Mouse (Mus musculus): ENCODE data around the gene Pam16.

The Pam16 gene

DNA sequence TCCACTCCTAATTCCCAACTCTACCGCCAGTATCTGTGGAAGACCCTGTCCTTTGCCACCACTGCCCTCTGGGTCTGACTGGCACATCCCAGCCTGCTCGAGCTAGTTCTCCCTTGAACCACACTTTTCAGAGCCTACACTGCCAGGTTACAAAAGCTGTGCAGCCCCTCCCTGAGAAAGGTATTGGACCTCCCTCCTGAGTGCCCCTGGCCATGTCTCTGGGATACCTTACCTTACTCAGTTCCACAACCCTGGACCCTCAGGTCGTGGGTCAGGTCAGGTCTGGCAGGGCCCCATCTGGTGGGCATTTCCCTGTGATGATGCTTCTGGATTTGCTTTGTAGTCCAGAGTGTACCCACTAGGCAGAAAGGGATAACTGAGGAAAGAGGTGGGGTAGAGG is 25.2 kb downstream of the Pam16 start:
- in situ Hi-C loops (cut with MboI; ENCODE audit: low pct_unique_long_range_greater_than_20kb in 1 of 2, low sequenced_read_pairs in 2 of 2, unreplicated experiment in 1 of 2), result no loop called here

DNA sequence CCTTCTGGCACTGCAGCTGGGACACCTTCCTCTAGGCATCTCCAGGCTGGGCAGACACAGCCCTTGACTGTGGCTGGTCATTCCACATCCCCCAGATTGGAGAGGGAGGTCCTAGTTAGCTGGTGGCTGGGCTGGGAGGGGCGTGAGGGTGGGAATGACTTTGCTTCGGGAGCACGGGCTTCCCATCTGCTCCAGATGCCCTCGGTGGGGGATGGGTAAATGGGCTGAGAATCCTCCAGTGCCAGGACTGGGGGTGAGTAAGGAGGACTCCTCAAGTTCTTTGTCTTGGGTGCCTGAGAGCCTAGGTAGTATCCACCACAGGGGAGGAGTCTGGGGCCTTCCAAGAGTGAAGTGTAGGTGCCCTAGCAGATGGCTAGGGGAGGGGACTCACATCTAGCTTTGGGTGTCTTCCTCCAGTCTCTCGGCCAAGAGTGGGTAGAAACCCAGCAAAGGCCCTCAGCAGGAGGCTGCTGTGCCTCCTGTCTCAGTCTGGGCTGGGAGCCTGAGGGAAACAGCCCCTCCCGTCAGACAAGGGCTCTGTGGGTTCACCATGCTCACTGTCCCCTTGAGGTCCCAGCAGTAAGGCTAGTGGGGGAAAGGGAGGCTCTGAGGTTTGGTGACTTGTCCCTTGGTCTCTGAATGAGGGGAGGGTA is 25.8 kb downstream of the Pam16 start:
- in situ Hi-C loops (cut with MboI; ENCODE audit: low pct_unique_long_range_greater_than_20kb in 1 of 2, low sequenced_read_pairs in 2 of 2, unreplicated experiment in 1 of 2), result no loop called here

DNA sequence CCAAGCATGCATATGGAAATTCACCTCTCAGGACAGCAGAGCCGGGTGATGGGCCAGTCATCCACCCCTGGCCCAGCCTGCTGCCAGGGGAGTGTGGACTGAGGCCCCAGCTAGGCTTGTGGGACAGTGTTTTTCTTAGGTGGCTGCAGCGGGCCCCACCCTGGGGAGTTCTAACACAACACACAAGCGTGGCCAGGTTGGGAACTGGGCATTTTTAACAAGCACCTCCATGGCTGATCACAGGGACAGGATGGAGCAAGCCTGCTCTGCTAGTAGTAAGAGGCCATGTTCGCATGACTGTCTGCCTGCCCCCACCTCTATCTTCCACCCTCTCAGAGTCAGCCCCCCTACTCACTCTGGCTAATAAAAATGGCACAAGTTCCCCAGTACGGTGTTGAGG is 26.7 kb downstream of the Pam16 start:
- in situ Hi-C loops (cut with MboI; ENCODE audit: low pct_unique_long_range_greater_than_20kb in 1 of 2, low sequenced_read_pairs in 2 of 2, unreplicated experiment in 1 of 2), result no loop called here

DNA sequence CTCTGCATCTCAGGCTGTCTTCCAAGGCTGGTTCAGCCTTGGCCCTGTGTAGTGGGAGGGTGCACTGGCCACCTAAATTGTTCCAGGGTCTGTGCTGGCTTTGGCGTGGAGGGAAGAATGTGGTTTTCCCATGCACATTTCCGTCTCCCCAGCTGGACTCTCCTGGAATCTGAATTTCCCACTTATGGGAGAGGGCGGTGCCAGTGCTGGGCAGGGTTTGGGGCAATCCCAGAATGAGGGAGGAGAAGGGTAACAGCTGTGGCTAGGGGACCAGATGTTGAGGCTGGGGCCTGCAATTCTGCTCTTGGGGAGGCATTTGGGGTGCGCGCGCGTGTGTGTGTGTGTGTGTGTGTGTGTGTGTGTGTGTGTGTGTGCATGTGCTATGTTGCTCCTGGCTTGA is 27.5 kb downstream of the Pam16 start:
- in situ Hi-C loops (cut with MboI; ENCODE audit: low pct_unique_long_range_greater_than_20kb in 1 of 2, low sequenced_read_pairs in 2 of 2, unreplicated experiment in 1 of 2), result no loop called here

DNA sequence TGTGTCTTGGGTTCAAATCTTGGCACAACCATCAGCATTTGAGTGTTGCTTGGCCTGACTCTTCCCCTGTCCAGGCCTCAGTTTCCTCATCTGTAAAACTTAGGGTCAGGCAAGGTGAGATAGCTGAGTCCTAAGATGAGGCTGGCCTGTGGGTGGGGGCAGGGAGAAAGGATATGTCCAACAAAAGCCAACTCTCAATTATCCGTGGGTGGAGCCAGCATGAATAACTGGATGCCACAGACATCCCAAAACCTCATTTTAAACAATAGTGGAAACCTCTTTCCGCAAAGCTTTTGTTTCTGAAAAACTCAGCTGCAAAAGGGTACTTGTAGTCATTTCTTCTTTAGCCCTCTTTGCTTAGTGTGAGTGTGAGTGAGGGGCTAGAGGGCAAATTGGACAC is 28.0 kb downstream of the Pam16 start:
- in situ Hi-C loops (cut with MboI; ENCODE audit: low pct_unique_long_range_greater_than_20kb in 1 of 2, low sequenced_read_pairs in 2 of 2, unreplicated experiment in 1 of 2), result no loop called here

DNA sequence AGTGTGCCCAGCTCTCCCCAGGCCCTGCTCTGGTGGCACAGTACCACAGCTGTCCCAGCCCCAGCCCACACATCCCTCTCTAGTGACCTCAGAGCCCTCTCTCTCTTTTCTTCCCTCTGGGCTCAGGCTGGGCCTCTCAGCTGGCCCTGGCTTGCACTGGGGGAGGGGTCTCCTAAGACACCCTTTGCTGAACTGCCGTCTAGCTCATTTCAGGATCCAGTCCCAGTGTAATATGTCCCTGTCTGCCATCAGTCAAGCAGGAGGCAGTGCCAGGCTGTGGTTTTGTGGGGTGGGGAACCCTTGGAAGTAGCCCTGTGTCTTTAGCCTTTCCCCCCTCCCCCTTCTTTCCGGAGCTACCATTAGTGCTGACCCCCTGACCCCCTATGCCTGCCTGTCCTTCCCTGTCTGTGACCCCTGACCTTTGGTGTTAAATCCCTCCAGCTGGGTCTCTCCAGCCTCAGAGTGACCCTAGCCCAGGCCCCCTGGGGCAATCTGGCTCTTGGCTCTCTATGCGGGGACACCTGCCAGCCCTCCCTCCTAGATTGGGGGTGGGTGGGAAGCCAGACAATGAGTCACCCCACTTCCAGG is 28.6 kb downstream of the Pam16 start:
- in situ Hi-C loops (cut with MboI; ENCODE audit: low pct_unique_long_range_greater_than_20kb in 1 of 2, low sequenced_read_pairs in 2 of 2, unreplicated experiment in 1 of 2), result no loop called here

DNA sequence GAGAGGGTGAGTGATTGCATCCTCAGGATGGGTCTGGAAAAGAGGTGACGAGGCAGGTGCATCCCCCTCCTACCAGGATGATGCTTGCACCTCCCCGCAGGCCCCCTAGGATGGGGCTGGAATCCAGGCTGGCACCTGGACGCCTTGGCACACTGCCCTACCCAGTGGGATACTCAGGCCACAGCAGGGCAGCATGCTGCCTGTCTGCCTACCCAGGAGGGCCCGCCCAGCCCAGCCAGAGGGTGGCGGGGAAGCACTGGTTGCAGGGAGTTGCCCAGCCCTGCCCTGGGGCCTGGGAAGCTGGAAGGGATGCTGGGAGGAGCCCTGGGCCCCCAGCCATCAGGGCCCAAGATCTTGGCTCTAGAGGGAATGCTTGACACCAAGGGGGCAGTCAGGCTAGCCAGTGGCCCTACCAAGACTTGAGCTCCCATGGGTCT is 29.2 kb downstream of the Pam16 start:
- in situ Hi-C loops (cut with MboI; ENCODE audit: low pct_unique_long_range_greater_than_20kb in 1 of 2, low sequenced_read_pairs in 2 of 2, unreplicated experiment in 1 of 2), result no loop called here

DNA sequence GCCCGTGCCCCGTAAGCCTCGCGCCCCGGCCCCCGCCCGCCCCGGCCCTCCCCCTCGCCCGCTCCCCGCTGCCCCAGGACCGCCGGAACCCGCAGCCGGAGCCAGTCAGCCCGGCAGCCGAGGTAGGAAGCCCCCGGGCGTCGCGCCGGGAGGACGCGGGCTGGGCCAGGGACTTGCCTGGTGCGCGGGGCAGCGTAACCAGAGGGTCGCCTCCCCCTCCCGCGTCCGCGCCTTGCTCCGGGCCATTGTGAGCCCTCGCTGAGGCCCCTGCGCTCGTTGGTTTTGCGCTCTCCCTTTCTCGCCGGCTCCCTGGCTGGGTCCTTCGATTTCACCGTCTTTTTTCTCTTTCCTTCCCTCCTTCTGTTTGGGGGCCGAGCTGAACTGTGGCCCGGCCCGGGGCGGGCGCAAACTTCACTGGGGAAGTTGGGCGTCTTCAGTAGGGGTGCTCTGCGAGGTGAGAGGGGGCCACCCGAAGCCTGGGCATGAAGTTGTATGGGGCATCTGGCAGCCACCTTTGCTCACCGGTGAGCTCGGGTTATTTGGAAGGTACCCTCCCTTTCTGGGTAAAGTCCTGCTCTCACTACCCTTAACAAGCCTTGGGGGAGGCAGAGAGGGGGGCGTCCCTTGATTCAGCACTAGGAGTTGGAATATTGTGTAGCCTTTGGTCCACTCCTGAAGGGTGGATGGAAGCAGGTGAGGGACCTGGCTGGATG is 29.8 kb downstream of the Pam16 start:
- in situ Hi-C loops (cut with MboI; ENCODE audit: low pct_unique_long_range_greater_than_20kb in 1 of 2, low sequenced_read_pairs in 2 of 2, unreplicated experiment in 1 of 2), result no loop called here

DNA sequence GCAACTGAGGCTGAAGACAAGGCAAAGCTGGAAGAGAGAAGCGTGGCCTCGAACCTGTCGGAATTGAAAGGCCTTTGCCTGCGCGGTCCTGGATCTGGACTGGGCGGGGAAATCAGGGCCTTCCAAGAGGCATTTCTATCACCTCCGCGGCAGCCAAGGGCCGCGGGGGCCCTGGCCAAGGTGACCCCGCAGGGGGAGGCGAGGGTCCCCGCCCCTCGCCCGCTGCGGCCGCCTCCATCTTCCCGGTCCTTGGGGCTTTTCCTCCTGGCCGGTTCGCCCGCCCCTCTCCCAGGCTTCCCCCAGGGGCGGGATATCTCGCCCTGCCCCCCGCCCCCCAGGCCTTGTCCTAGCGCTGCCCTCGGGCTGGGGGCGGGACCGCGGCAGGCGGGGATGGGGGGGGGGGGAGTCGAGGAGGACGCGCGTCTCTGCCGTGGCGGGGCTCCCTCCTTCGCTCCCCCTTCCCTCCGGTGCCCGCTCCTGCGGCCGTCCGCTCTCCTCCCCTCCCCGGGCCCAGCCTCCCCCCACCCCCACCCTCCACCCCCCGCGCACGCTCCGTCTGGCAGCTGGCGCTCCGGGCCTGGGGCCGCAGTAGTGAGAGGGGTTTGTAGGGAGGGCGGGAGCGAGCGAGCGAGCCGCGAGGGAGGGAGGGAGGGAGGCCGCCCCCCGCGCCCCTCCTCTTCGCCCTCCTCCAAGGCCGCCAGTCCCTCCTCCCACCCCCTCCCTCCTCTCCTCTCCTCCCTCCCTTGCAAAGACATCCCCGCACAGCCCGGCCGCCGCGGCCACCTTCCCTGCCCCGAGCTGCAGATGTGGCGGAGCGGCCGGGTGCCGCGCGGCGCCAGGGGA is 30.6 kb downstream of the Pam16 start, which contains the start of gene Glis2:
Gene Glis2, plus strand, starts transcription at position 743 of the 843 bp plus-strand sequence.
- in situ Hi-C loops (cut with MboI; ENCODE audit: low pct_unique_long_range_greater_than_20kb in 1 of 2, low sequenced_read_pairs in 2 of 2, unreplicated experiment in 1 of 2), result no loop called here

DNA sequence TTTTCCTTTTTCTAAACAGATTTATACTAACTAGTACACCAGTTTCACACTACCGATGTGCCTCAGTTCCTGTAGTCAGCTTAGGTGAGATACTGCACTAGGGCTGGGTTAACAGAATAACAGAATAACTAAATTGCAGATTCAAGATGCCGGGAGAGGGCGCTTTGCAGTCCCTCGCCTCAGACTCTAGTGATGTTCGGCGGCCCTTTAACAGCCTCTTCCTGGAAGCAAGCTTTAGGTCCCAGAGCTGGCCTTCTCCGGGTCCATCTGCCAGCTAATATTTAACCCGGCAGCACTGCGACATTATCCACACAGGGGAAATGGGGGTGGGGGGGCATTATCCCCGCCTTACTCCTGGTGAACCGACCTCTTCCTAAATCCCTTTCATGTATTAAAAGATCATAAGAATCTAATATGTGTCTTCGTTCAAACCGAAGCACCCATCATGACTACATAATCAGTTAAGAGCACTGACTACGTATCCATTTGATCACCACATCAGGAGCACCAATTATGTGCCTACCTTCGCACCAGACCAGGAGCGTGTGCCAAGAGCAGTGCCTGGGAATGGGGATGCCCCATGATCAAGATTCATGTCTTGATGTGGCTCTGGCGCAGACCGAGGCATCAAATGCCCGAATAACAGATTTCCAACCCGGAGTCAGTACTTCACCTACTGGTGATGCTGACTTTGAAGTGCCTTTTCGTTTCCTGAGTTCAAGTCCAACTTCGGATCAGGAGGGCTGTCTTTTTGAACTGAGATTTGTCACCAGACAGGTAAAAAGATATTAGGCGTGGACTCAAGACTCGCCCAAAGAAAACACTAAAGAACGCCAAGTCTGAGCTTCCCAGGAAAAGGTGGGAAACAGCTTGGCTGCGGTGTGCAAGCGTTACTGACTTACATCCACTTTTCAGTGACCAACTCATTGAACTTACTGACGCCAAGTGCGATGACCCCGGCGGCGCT is 31.6 kb downstream of the Pam16 start:
- in situ Hi-C loops (cut with MboI; ENCODE audit: low pct_unique_long_range_greater_than_20kb in 1 of 2, low sequenced_read_pairs in 2 of 2, unreplicated experiment in 1 of 2), result no loop called here

DNA sequence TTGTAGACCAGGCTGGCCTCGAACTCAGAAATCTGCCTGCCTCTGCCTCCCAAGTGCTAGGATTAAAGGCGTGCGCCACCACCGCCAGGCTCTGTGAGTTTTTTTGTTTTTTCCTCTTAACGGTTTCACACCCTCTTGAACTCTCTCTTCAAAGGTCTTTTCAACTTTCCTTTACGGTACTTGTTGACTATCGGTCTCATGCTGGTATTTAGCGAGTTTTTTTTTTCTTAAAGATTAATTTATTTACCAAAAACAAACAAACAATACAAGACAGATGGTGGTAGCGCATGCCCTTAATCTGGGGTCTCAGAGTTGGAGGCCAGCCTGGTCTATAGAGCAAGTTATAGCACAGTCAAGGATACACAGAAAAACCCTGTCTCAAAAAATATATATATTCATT is 34.6 kb downstream of the Pam16 start:
- in situ Hi-C loops (cut with MboI; ENCODE audit: low pct_unique_long_range_greater_than_20kb in 1 of 2, low sequenced_read_pairs in 2 of 2, unreplicated experiment in 1 of 2), result no loop called here

DNA sequence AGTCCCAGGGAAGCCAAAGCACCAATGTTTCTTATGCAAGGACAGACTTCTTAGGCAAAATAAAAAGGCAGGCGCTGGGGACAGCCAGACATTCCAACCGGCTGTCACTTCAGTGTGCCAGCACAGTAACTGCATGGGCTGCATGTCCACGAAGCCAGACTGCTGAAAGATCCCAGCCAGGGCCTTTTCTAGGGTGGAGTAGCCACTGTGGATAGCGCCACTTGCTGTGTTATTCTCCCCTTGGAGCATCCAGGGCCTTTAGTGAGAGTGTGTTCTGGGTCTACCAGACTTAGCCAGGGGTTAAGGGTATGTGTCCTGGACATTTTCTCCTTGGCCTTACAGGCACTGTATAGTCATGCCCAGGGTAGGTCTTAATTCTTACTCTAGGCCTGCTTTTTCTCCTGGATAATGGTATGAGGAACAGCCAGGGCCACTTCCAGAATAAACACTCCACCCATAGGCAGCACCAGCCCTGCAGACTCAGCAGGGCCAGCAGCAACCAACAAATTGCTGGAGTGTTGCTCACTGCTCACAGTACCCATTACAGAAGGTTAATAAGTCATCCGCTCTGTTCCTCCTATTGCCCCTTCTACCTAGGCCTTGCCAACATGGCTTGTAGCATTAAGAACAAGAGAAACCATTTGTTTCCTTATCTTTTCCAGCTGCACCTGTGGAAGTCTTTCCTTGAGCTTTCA is 37.1 kb downstream of the Pam16 start:
- in situ Hi-C loops (cut with MboI; ENCODE audit: low pct_unique_long_range_greater_than_20kb in 1 of 2, low sequenced_read_pairs in 2 of 2, unreplicated experiment in 1 of 2), result no loop called here

DNA sequence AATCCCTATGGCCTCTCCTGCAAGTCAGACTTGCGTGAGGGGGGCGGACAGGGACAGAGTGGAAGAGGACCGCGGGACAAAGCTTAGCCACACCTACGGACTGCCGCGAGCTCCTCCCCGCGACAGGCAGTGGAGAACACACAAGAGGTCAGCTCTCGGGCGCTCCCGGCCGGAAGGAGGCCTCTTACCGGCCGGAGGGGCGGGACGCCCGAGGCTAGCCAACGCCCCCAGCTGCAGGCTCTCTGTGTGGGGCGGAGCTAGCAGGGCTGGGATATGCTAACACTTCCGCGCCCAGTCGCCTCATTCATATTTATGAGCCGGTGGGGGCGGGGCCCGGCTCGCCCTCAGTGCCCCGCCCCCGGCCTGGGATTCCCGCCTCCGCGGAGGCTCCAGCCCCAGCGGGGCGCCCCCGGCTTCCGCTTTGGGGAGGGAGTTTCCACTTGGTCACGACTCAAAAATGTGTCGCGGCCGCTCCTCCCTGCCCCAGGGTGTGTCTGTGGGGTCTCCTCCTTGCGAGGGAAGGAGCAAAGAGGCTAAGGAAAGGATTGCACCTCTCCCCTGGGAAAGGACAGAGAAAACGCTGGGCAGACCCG is 38.2 kb downstream of the Pam16 start:
- in situ Hi-C loops (cut with MboI; ENCODE audit: low pct_unique_long_range_greater_than_20kb in 1 of 2, low sequenced_read_pairs in 2 of 2, unreplicated experiment in 1 of 2), result no loop called here

DNA sequence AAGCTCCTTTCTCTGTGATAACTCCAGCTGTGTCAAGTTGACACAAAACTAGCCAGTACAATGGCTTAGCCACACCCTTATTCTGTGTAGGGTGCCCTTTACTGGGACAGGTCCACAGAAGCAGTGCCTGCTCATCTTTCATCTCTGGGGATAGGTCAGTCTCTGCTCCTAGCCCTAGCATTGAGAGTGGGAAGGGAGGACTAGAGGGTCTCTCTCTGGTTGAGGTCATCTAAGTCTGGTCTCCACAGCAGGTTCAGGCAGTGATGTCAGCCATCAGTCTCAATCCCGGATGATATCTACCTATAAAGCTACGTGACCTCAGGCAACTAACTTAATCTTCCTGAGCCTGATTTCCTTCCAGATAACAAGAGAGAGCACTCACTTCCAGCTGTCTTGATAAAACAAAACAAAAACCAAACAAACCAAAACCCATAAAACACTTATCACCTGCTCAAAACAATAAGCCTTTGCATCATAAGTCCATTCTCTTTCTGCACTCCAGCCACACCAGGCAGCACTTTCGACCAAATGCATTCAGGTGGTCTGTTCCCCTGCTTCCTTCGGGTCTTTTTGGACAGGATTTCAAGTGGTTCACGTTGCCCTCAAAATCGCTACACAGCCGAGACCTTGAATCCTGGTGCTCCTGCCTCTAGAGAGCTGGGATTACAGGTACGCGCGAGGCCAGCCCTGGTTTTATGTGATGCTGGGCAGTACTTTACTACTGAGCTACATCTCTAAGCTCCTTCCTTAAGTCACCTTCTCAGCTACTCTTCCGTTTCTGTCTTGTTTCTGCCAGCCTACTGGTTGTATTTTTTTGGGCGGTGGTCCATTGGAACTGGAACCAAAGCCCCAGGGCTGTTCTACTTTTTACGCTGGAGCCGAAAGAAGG is 38.9 kb downstream of the Pam16 start:
- in situ Hi-C loops (cut with MboI; ENCODE audit: low pct_unique_long_range_greater_than_20kb in 1 of 2, low sequenced_read_pairs in 2 of 2, unreplicated experiment in 1 of 2), result no loop called here

DNA sequence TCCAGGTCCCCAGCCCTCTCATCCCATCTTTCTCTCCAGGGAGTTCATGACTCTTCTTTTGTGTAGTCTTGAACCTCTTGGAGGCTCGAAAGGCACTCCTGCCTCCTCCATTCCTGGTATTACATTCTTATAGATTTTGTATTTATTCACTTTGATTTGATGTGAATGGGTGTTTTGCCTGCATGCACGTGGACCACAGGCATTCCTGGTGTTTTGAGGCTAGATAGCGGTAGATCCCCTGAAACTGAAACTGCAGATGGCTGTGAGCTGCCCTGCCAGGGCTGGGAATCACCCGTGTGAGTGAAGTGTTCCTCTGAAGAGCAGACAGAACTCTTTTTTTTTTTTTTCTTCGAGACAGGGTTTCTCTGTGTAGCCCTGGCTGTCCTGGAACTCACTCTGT is 40.4 kb downstream of the Pam16 start:
- in situ Hi-C loops (cut with MboI; ENCODE audit: low pct_unique_long_range_greater_than_20kb in 1 of 2, low sequenced_read_pairs in 2 of 2, unreplicated experiment in 1 of 2), result no loop called here

DNA sequence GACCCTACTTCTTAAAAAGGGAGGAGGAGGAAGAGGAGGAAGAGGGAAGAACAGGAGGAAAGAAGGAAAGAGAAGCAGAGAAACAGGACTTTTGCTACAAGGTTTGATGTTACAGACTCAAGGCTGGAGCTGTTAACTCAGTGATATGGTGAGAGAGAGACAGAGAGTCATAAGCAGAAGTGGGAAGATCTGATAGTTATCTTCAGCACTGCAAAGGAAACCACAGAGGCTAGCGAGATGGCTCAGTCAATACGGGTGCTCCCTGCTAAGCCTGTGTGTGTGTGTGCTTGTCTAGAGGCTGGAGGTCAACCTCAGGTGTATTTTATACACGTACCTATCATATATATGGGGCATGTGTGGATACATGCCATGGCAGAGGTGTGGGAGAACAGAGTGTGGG is 41.0 kb downstream of the Pam16 start:
- in situ Hi-C loops (cut with MboI; ENCODE audit: low pct_unique_long_range_greater_than_20kb in 1 of 2, low sequenced_read_pairs in 2 of 2, unreplicated experiment in 1 of 2), result no loop called here
